Mouse (Mus musculus) embryonic facial prominence, embryonic 14.5 days (tissue): ENCODE data around the gene Cd99l2. TPM values are rescaled to one million over a fixed set of nuclear protein-coding genes. Genes with fewer than 3 reads are reported as not detected.
"Not testable (repeated sequence)": the region's sequence is repeated elsewhere in the genome, so short reads cannot be mapped to it uniquely, and the experiment has no call there.

Source experiments
- ATAC-seq: fragments of 200-750 bp; cut with Nextera tagmentation; 2 replicates; pipeline ENCODE4 v1.8.0; 2017; ENCODE audit warnings: low read depth, moderate number of reproducible peaks, moderate TSS enrichment
- DNase-seq: peaks from one replicate; pipeline ENCODE4 v3.0.0-alpha.2; 2015; ENCODE audit warnings: low spot score
- H3K27ac ChIP-seq: fragments of 300-500 bp; sonication (generic); replicated peaks from 2 replicates; pipeline ENCODE4 v1.5.1; 2014; ENCODE audit warnings: low read depth, mild to moderate bottlenecking, low read length, moderate library complexity
- H3K27me3 ChIP-seq: fragments of 300-500 bp; sonication (generic); replicated peaks from 2 replicates; pipeline ENCODE4 v1.6.1; 2014; ENCODE audit warnings: low read length; ENCODE audit not compliant: control insufficient read depth, insufficient read depth
- H3K36me3 ChIP-seq: fragments of 300-500 bp; sonication (generic); 2 replicates; pipeline ENCODE4 v1.6.1; 2014; ENCODE audit warnings: low read length, mixed read lengths; ENCODE audit not compliant: control insufficient read depth, insufficient read depth
- H3K4me1 ChIP-seq: fragments of 300-500 bp; sonication (generic); 2 replicates; pipeline ENCODE4 v1.6.1; 2014; ENCODE audit warnings: antibody characterized with exemption, low read length; ENCODE audit not compliant: control insufficient read depth, insufficient read depth
- H3K4me2 ChIP-seq: fragments of 300-500 bp; sonication (generic); 2 replicates; pipeline ENCODE4 v1.6.1; 2014; ENCODE audit warnings: low read depth, mild to moderate bottlenecking, low read length, moderate library complexity, mixed read lengths
- H3K4me3 ChIP-seq: fragments of 300-500 bp; sonication (generic); 2 replicates; pipeline ENCODE4 v1.5.1; 2014; ENCODE audit warnings: low read depth, mild to moderate bottlenecking, low read length
- H3K9ac ChIP-seq: fragments of 300-500 bp; sonication (generic); 2 replicates; pipeline ENCODE4 v1.6.1; 2014; ENCODE audit warnings: low read depth, mild to moderate bottlenecking, low read length, moderate library complexity, mixed read lengths
- H3K9me3 ChIP-seq: fragments of 300-500 bp; sonication (generic); 2 replicates; pipeline ENCODE4 v1.6.1; 2016; ENCODE audit warnings: low read length; ENCODE audit not compliant: control insufficient read depth
- WGBS: fragments of 180-500 bp; shearing (Covaris S2); extraction: QIAGEN DNeasy Blood & Tissue Kit; methylation state at CpG from one replicate; pipeline ENCODE4 v1.1.7; 2014; 5-methylcytosine and 5-hydroxymethylcytosine counted together
- polyA plus RNA-seq: library from polyadenylated mRNA; unstranded; fragments of >200 nt; fragmentation: Nextera tagmentation; extraction: Ambion mirVana; gene quantifications from 2 replicates; pipeline ENCODE4 v1.2.1, GENCODE M21; 2014

Cd99l2 gene
- polyA plus RNA-seq, 1 experiment from 2014 or later, result 27.6 TPM

GRCm38 (mm10) chrX:71525593-71526299 is 33.1 kb upstream of the Cd99l2 start:
- peaks cover 4% of the 10 kb centered on the region; the same call in 1 of the 2 replicates for H3K4me1 ChIP-seq
- H3K4me3 ChIP-seq, result no peak overlapping the region
- no peaks in the 10 kb centered on the region for H3K9me3 ChIP-seq
- H3K9ac ChIP-seq, result no peak overlapping the region
- no peak overlapping the region for H3K4me2 ChIP-seq
- H3K36me3 ChIP-seq, result no peaks in the 10 kb centered on the region
- WGBS, result 65% methylated on average over 3 of the region's 3 CpGs
- DNase-seq (no peak), ATAC-seq (no peak)
- H3K27ac ChIP-seq, result no peak overlapping the region
- no peaks in the 10 kb centered on the region for H3K27me3 ChIP-seq

DNA sequence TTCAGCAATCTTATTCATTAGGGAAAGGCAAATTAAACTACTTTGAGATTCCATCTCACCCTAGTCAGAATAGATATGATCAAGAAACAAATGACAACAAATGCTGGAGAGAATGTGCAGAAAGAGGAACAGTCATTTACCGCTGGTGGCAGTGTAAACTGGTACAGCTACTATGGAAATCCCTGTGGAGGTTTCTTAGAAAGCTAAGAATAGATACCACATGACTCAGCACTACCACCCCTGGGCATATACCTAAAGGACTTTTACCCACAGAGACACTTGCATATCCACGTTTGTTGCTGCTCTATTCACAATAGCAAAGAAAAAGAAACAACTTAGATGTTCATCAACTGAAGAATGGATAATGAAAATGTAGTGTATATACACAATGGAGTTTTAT is 31.7 kb upstream of the Cd99l2 start:
- Histone ChIP-seq H3K9ac (no peak overlapping the region), H3K4me3 (no peak overlapping the region), H3K27ac (no peak overlapping the region), H3K4me1 (peaks cover 4% of the 10 kb centered on the region; the same call in 1 of the 2 replicates), H3K36me3 (no peaks in the 10 kb centered on the region), H3K27me3 (no peaks in the 10 kb centered on the region), H3K4me2 (no peak overlapping the region), H3K9me3 (no peaks in the 10 kb centered on the region)
- WGBS, result 57% methylated on average over 2 of the region's 2 CpGs
- peak; percentile 4 for DNase-seq
- no peak for ATAC-seq

DNA sequence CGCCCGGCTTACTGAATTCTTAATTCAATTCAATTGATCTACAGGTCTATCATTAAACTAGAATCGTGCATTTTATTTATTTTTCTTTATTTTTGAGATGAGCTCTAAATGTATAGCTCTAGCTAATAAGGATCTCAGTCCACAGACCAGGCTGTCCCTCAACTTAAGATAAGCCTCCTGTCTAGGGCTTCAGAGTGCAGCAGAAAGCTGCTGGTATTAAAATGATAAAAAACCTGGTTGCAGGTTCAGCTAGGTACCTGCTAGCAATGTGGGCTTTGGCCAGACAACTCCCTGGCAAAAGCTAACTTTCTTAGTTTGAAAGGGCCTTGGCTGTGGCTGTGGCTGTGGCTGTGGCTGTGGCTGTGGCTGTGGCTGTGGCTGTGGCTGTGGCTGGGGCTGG is 30.2 kb upstream of the Cd99l2 start:
- Histone ChIP-seq H3K9me3 (no peaks in the 10 kb centered on the region), H3K27ac (no peak overlapping the region), H3K27me3 (no peaks in the 10 kb centered on the region), H3K4me2 (no peak overlapping the region), H3K36me3 (no peaks in the 10 kb centered on the region), H3K9ac (no peak overlapping the region), H3K4me1 (no peaks in the 10 kb centered on the region), H3K4me3 (no peak overlapping the region)
- ATAC-seq (no peak), DNase-seq (no peak)
- WGBS, result 89% methylated on average over 3 of the region's 3 CpGs

DNA sequence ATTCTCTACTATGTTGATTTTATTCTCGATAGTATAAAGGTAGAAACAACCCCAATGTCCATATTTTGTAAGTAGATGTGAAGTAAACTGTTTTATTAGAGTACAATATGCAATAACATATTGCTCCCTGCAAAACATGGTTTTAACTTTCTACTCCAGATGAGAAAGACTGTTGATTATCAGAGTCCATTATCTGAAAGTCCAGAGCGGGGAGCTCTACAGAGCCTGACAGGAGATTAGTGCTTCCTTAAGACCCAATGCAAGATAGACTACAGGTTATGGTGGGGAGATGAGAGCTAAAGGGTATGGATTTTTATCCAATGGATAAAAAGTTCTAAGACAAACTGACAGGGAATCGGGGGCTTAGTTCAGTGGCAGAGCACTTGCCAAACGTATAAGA is 26.6 kb upstream of the Cd99l2 start:
- no peak overlapping the region for H3K4me2 ChIP-seq
- H3K9me3 ChIP-seq, result no peaks in the 10 kb centered on the region
- no peak overlapping the region for H3K9ac ChIP-seq
- H3K4me3 ChIP-seq, result no peak overlapping the region
- no peak overlapping the region for H3K27ac ChIP-seq
- H3K36me3 ChIP-seq, result no peaks in the 10 kb centered on the region
- ATAC-seq, result no peak
- no peaks in the 10 kb centered on the region for H3K27me3 ChIP-seq
- no peaks in the 10 kb centered on the region for H3K4me1 ChIP-seq
- no peak for DNase-seq
- 81% methylated on average over 4 of the region's 4 CpGs for WGBS

DNA sequence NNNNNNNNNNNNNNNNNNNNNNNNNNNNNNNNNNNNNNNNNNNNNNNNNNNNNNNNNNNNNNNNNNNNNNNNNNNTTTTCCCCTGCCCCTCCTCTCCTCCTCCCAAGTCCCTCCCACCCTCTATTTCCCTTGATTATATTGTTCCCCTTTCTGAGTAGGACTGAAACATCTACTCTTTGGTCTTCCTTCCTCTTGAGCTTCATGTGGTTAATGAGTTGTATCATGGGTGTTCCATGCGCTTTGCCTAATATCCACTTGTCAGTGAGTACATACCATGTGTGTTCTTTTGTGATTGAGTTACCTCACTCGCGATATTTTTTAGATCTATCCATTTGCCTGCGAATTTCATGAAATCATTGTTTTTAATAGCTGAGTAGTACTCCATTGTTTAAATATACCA is 13.9 kb upstream of the Cd99l2 start:
- not testable (repeated sequence) for H3K4me3 ChIP-seq, H3K27ac ChIP-seq, H3K27me3 ChIP-seq, H3K4me1 ChIP-seq, H3K9me3 ChIP-seq, H3K36me3 ChIP-seq, DNase-seq, ATAC-seq, H3K9ac ChIP-seq, H3K4me2 ChIP-seq
- WGBS, result 84% methylated on average over 4 of the region's 4 CpGs

GRCm38 (mm10) chrX:71493279-71493656 is 619 bp upstream of the Cd99l2 start:
- peak overlapping the region; percentile 68 for H3K9ac ChIP-seq
- 24% methylated on average over 9 of the region's 9 CpGs for WGBS

GRCm38 (mm10) chrX:71491931-71492633 is 567 bp downstream of the Cd99l2 start:
- DNase-seq, result no peak
- Histone ChIP-seq H3K9me3 (no peaks in the 10 kb centered on the region), H3K9ac (peak overlapping the region; percentile 68), H3K4me2 (peak overlapping the region; percentile 67), H3K4me1 (0 out of 2 replicates have a peak, but pooled peaks cover 5% of the 10 kb centered on the region), H3K36me3 (no peaks in the 10 kb centered on the region), H3K27me3 (no peaks in the 10 kb centered on the region; the same call in 1 of the 2 replicates), H3K27ac (peak overlapping the region; percentile 89), H3K4me3 (peak overlapping the region; percentile 56)
- WGBS, result 23% methylated on average over 15 of the region's 17 CpGs
- ATAC-seq, result peak; percentile 78

More at GRCm38 (mm10) chrX:71493279-71493656, 619 bp upstream of the Cd99l2 start:
- peak overlapping the region; percentile 56 for H3K4me3 ChIP-seq
- peak; percentile 45 for DNase-seq
- H3K9me3 ChIP-seq, result no peaks in the 10 kb centered on the region
- peak overlapping the region; percentile 67 for H3K4me2 ChIP-seq
- no peaks in the 10 kb centered on the region; the same call in 1 of the 2 replicates for H3K27me3 ChIP-seq
- 0 out of 2 replicates have a peak, but pooled peaks cover 5% of the 10 kb centered on the region for H3K4me1 ChIP-seq
- H3K27ac ChIP-seq, result peak overlapping the region; percentile 89
- no peak; the same call in 1 of the 2 replicates for ATAC-seq
- no peaks in the 10 kb centered on the region for H3K36me3 ChIP-seq

- ATAC-seq (no peak), DNase-seq (no peak)
- Histone ChIP-seq H3K4me3 (no peak overlapping the region), H3K27ac (no peak overlapping the region), H3K36me3 (no peaks in the 10 kb centered on the region), H3K4me2 (no peak overlapping the region), H3K27me3 (no peaks in the 10 kb centered on the region; the same call in 1 of the 2 replicates), H3K4me1 (0 out of 2 replicates have a peak, but pooled peaks cover 5% of the 10 kb centered on the region), H3K9ac (no peak overlapping the region), H3K9me3 (no peaks in the 10 kb centered on the region)
- WGBS, result 83% methylated on average over 1 of the region's 1 CpGs
Observed at GRCm38 (mm10) chrX:71489353-71489752, 3.3 kb downstream of the Cd99l2 start.
